Mouse (Mus musculus): ENCODE results near the gene Msrb3. TPM values are rescaled to one million over a fixed set of nuclear protein-coding genes. Genes with fewer than 3 reads are reported as not detected.

Msrb3 gene
- total and polyA plus RNA-seq, 3 experiments, result 0.05 TPM; not detected in 2

DNA sequence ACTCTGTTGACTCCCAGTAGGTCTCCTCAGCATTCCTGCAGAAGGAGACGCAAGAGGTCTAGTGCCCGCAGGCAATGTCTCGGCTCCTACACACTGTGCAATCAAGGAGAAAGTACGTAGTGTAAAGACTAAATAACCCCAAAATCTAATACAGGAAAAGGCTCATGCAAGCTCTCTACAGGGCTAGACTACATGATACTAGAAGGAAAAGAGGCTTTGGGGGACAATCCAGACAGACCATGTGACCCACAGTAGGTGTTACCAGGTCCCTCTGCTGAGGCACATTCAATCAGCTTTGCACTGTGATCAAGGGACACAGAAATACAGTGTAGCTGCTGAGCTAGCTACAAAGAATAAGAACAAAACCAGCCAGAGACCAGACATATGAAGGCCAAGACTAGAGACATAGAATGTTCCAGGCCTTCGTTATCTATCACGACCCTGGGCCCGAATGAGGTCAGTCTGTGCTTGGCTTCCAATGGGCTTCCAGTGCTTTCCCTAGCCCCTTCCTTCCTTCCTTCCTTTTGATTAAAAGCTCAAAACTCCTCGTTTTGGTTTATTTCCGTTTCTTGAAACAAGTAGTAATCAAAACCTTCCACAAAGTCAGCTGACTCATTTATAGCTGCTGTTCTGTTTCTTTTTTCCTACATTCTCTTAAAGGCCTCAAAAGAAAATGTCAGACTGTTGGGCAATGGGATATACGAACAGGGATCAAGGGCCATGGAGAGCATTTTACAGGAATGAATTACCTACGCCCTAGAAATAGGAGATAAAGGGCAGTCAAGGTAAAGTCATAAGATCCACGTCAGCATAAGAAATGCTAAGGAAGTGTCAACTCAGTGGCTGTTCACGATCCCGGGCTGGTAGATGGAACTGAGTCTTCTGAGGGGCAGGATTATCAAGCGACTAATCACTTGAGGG is 3.7 kb downstream of the Msrb3 start:
- H3K27me3 ChIP-seq (ENCODE audit: insufficient read depth, low read length), result no peaks in the 10 kb centered on the region; the same call in 1 of the 2 replicates
- H3K4me3 ChIP-seq (ENCODE audit: low read depth, low read length), result no peak overlapping the region
- H3K36me3 ChIP-seq (replicated peaks), result no peaks in the 10 kb centered on the region
- no peak for DNase-seq (ENCODE audit: low spot score)
- peaks cover 28% of the 10 kb centered on the region for H3K9me3 ChIP-seq (replicated peaks)
- no peaks in the 10 kb centered on the region for H3K4me1 ChIP-seq (ENCODE audit: insufficient read depth, low read depth, low read length)
- ATAC-seq (ENCODE audit: extremely low read depth, insufficient number of reproducible peaks, low FRiP score, poor library complexity, severe bottlenecking), result no peak
- TF ChIP-seq TAL1 (conservative IDR thresholded peaks at IDR 0.05; ENCODE audit: low read depth, low read length) (no peak), GATA2 (IDR thresholded peaks at IDR 0.05; ENCODE audit: borderline replicate concordance, low read depth, low read length) (no peak)

DNA sequence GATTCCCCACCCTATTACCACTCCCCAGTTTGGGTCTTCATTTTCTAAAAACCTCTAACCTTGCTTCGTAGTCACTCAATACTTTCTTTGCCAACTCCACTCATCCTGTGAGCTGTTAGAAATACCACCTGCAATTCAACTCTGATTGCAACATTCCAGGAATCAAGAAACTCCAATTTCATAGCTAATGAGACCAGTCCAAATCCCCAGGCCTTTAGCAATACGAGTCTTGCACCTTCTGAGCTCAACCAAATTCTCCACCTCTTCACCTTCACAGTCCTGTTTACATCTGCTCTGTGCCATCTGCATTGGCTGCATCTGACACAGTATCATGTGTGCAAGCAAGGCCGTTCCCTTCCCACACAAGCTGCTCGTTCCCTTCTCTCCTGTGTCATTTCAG is 5.0 kb downstream of the Msrb3 start:
- Histone ChIP-seq H3K36me3 (replicated peaks) (no peaks in the 10 kb centered on the region), H3K4me1 (ENCODE audit: insufficient read depth, low read depth, low read length) (no peaks in the 10 kb centered on the region), H3K9me3 (replicated peaks) (peaks cover 25% of the 10 kb centered on the region), H3K27me3 (ENCODE audit: insufficient read depth, low read length) (no peaks in the 10 kb centered on the region; the same call in 1 of the 2 replicates), H3K4me3 (ENCODE audit: low read depth, low read length) (no peak overlapping the region)
- TF ChIP-seq TAL1 (conservative IDR thresholded peaks at IDR 0.05; ENCODE audit: low read depth, low read length) (no peak), POLR2AphosphoS5 (IDR thresholded peaks at IDR 0.05; ENCODE audit: insufficient replicate concordance, low read depth, low read length) (no peak), CTCF (IDR thresholded peaks at IDR 0.05; ENCODE audit: low read depth, low read length) (no peak), GATA1 (IDR thresholded peaks at IDR 0.05; ENCODE audit: borderline replicate concordance, low read length) (no peak), GATA2 (IDR thresholded peaks at IDR 0.05; ENCODE audit: borderline replicate concordance, low read depth, low read length) (no peak)
- no peak for ATAC-seq (ENCODE audit: extremely low read depth, insufficient number of reproducible peaks, low FRiP score, poor library complexity, severe bottlenecking)
- DNase-seq (ENCODE audit: low spot score), result no peak

DNA sequence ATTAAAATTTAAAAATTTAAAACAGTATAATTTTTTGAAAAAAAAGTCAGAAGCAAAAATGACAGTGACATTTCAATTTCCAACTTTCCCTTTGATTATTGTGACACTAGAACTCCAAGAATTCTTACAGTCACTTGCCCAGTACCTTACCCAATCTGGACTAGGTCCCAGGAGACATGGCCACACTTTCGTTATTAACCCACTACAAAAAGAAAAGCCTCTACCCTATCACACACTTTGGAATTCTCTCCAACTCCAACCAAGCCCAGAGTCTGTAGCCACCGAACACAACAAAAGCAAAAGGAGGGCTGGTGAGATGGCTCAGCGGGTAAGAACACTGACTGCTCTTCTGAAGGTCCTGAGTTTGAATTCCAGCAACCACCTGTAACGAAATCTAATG is 7.8 kb downstream of the Msrb3 start:
- DNase-seq (ENCODE audit: low spot score), result no peak

DNA sequence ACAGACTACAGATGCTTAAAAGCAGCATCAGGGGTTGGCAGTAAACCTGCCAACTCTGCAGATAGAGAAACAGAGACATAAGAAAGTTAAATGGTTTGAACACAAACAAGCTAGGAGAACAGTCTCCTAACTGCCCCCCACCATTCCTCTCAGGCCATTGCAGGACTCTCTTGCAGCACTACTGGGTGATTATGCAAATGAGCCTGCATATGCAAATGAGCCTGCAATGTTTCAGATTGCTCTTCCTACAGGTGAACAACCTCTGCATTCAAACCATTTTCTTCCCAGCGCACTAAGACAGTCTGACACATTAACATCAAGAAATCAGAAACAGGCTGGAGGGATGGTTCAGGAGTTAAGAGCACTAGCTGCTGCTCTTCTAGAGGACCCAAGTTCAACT is 8.3 kb downstream of the Msrb3 start:
- DNase-seq (ENCODE audit: low spot score) (no peak), ATAC-seq (ENCODE audit: extremely low read depth, insufficient number of reproducible peaks, low FRiP score, poor library complexity, severe bottlenecking) (no peak)
- no peak for TF ChIP-seq GATA2 (IDR thresholded peaks at IDR 0.05; ENCODE audit: borderline replicate concordance, low read depth, low read length)
- TF ChIP-seq TAL1 (conservative IDR thresholded peaks at IDR 0.05; ENCODE audit: low read depth, low read length), result no peak
- TF ChIP-seq POLR2AphosphoS5 (IDR thresholded peaks at IDR 0.05; ENCODE audit: insufficient replicate concordance, low read depth, low read length), result no peak
- no peak for TF ChIP-seq GATA1 (IDR thresholded peaks at IDR 0.05; ENCODE audit: borderline replicate concordance, low read length)
- no peak for TF ChIP-seq CTCF (IDR thresholded peaks at IDR 0.05; ENCODE audit: low read depth, low read length)

More for the DNA sequence above, 7.8 kb downstream of the Msrb3 start:
- H3K36me3 ChIP-seq (replicated peaks), result no peaks in the 10 kb centered on the region
- H3K4me1 ChIP-seq (ENCODE audit: insufficient read depth, low read depth, low read length), result no peaks in the 10 kb centered on the region
- peaks cover 17% of the 10 kb centered on the region for H3K9me3 ChIP-seq (replicated peaks)
- TF ChIP-seq POLR2AphosphoS5 (IDR thresholded peaks at IDR 0.05; ENCODE audit: insufficient replicate concordance, low read depth, low read length) (no peak), GATA2 (IDR thresholded peaks at IDR 0.05; ENCODE audit: borderline replicate concordance, low read depth, low read length) (no peak), TAL1 (conservative IDR thresholded peaks at IDR 0.05; ENCODE audit: low read depth, low read length) (no peak), GATA1 (IDR thresholded peaks at IDR 0.05; ENCODE audit: borderline replicate concordance, low read length) (no peak), CTCF (IDR thresholded peaks at IDR 0.05; ENCODE audit: low read depth, low read length) (no peak)
- no peak overlapping the region for H3K4me3 ChIP-seq (ENCODE audit: low read depth, low read length)
- no peak for ATAC-seq (ENCODE audit: extremely low read depth, insufficient number of reproducible peaks, low FRiP score, poor library complexity, severe bottlenecking)
- H3K27me3 ChIP-seq (ENCODE audit: insufficient read depth, low read length), result no peaks in the 10 kb centered on the region; the same call in 1 of the 2 replicates

DNA sequence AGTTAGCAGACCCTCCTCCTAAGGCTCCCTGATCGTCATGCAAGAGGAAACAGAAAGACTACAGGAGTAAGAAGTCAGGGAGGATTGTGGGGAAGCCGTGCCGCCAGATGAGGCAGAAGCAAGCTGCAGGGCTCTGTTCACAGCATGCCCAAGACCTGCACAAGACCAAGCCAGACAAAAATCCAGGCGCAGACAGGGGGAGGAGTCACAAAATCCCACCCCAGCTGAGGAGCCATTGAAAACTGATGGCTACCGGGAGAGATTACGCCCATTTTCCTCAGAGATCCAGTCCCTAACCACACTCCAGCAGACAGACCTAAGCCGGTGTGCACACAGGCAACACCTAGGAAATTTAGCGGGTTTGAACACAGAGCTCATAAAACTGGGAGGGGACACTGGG is 10.4 kb downstream of the Msrb3 start:
- no peaks in the 10 kb centered on the region; the same call in 1 of the 2 replicates for H3K27me3 ChIP-seq (ENCODE audit: insufficient read depth, low read length)
- peaks cover 26% of the 10 kb centered on the region for H3K9me3 ChIP-seq (replicated peaks)
- DNase-seq (ENCODE audit: low spot score), result no peak
- no peaks in the 10 kb centered on the region for H3K36me3 ChIP-seq (replicated peaks)
- no peak for TF ChIP-seq GATA1 (IDR thresholded peaks at IDR 0.05; ENCODE audit: borderline replicate concordance, low read length)
- TF ChIP-seq TAL1 (conservative IDR thresholded peaks at IDR 0.05; ENCODE audit: low read depth, low read length), result no peak
- no peak overlapping the region for H3K4me3 ChIP-seq (ENCODE audit: low read depth, low read length)
- no peaks in the 10 kb centered on the region for H3K4me1 ChIP-seq (ENCODE audit: insufficient read depth, low read depth, low read length)
- no peak for ATAC-seq (ENCODE audit: extremely low read depth, insufficient number of reproducible peaks, low FRiP score, poor library complexity, severe bottlenecking)

More for the DNA sequence above, 8.3 kb downstream of the Msrb3 start:
- Histone ChIP-seq H3K4me3 (ENCODE audit: low read depth, low read length) (no peak overlapping the region), H3K9me3 (replicated peaks) (peaks cover 17% of the 10 kb centered on the region), H3K27me3 (ENCODE audit: insufficient read depth, low read length) (no peaks in the 10 kb centered on the region; the same call in 1 of the 2 replicates), H3K36me3 (replicated peaks) (no peaks in the 10 kb centered on the region), H3K4me1 (ENCODE audit: insufficient read depth, low read depth, low read length) (no peaks in the 10 kb centered on the region)

DNA sequence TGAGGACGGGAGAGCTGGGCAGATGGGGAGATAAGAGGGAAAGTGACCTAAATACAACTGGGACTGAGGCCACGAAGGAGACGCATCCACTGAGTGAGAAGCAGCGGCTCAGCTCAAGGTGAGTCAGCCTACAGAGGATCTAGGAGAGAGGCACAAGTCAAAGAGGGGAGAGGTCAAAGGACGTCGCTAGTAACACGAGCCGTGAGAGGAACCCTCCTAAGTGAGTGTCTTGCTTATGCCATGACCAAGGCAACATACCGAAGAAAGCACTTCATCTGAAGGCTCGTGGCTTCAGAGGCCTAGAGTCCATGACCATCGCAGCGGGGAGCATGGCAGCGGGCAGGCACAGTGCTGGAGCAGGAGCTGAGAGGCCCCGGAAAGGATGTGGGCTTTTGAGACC is 14.7 kb downstream of the Msrb3 start:
- H3K36me3 ChIP-seq (replicated peaks), result no peaks in the 10 kb centered on the region
- no peaks in the 10 kb centered on the region for H3K4me1 ChIP-seq (ENCODE audit: insufficient read depth, low read depth, low read length)
- H3K27me3 ChIP-seq (ENCODE audit: insufficient read depth, low read length), result no peaks in the 10 kb centered on the region
- DNase-seq (ENCODE audit: low spot score) (no peak), ATAC-seq (ENCODE audit: extremely low read depth, insufficient number of reproducible peaks, low FRiP score, poor library complexity, severe bottlenecking) (no peak)
- no peak for TF ChIP-seq GATA2 (IDR thresholded peaks at IDR 0.05; ENCODE audit: borderline replicate concordance, low read depth, low read length)
- TF ChIP-seq CTCF (IDR thresholded peaks at IDR 0.05; ENCODE audit: low read depth, low read length), result no peak
- TF ChIP-seq GATA1 (IDR thresholded peaks at IDR 0.05; ENCODE audit: borderline replicate concordance, low read length), result no peak
- no peak for TF ChIP-seq POLR2AphosphoS5 (IDR thresholded peaks at IDR 0.05; ENCODE audit: insufficient replicate concordance, low read depth, low read length)
- TF ChIP-seq TAL1 (conservative IDR thresholded peaks at IDR 0.05; ENCODE audit: low read depth, low read length), result no peak
- no peak overlapping the region for H3K4me3 ChIP-seq (ENCODE audit: low read depth, low read length)
- peaks cover 20% of the 10 kb centered on the region for H3K9me3 ChIP-seq (replicated peaks)

Data from G1E (cell line).